Mouse (Mus musculus) heart, adult 11 months (tissue): ENCODE data around the gene Prmt1.
A peak's percentile ranks its signal among the peaks of the same experiment; 100 is the strongest.

Experiments used
- DNase-seq: peaks from one replicate; pipeline ENCODE4 v3.0.0; 2022

The Prmt1 gene

GRCm38 (mm10) chr7:44986192-44986878, at the start of gene Prmt1:
Gene Prmt1, minus strand, starts transcription at chr7:44986568.
- DNase-seq: peak; percentile 100

- no peak for DNase-seq
Observed at GRCm38 (mm10) chr7:45035631-45036030, 49.3 kb upstream of the Prmt1 start.

- peak; percentile 85 for DNase-seq
Observed at GRCm38 (mm10) chr7:45033722-45034359, 47.5 kb upstream of the Prmt1 start.

- DNase-seq: peak; percentile 93
Observed at GRCm38 (mm10) chr7:45030857-45031256, 44.5 kb upstream of the Prmt1 start.

- DNase-seq: peak; percentile 83
Observed at GRCm38 (mm10) chr7:45029995-45030394, 43.6 kb upstream of the Prmt1 start.

- peak; percentile 90 for DNase-seq
Observed at GRCm38 (mm10) chr7:45028351-45028750, 42.0 kb upstream of the Prmt1 start.

- DNase-seq: peak; percentile 90
Observed at GRCm38 (mm10) chr7:45027761-45028160, 41.4 kb upstream of the Prmt1 start.

- DNase-seq: peak; percentile 86
Observed at GRCm38 (mm10) chr7:45026256-45026655, 39.9 kb upstream of the Prmt1 start.

- DNase-seq: peak; percentile 93
Observed at GRCm38 (mm10) chr7:45025601-45026220, 39.3 kb upstream of the Prmt1 start.

GRCm38 (mm10) chr7:45024281-45025248, 38.2 kb upstream of the Prmt1 start:
- peak; percentile 88 for DNase-seq

GRCm38 (mm10) chr7:45023711-45024110, 37.3 kb upstream of the Prmt1 start:
- DNase-seq: peak; percentile 86

- peak; percentile 94 for DNase-seq
Observed at GRCm38 (mm10) chr7:45020225-45020624, 33.9 kb upstream of the Prmt1 start.

GRCm38 (mm10) chr7:45019031-45019571, 32.7 kb upstream of the Prmt1 start:
- peak; percentile 99 for DNase-seq

- peak; percentile 100 for DNase-seq
Observed at GRCm38 (mm10) chr7:45017242-45018061, 31.1 kb upstream of the Prmt1 start, which contains the start of gene Rras. Gene Rras, plus strand, starts transcription at chr7:45017961.

GRCm38 (mm10) chr7:45016761-45017160, 30.4 kb upstream of the Prmt1 start:
- DNase-seq: no peak

GRCm38 (mm10) chr7:45015957-45016612, 29.7 kb upstream of the Prmt1 start, which contains the start of gene Scaf1:
Gene Scaf1, minus strand, starts transcription at chr7:45016363.
- peak; percentile 100 for DNase-seq

- DNase-seq: no peak
Observed at GRCm38 (mm10) chr7:45015344-45015956, 29.1 kb upstream of the Prmt1 start.

- peak; percentile 92 for DNase-seq
Observed at GRCm38 (mm10) chr7:45014096-45014451, 27.7 kb upstream of the Prmt1 start.

GRCm38 (mm10) chr7:45013366-45014095, 27.2 kb upstream of the Prmt1 start:
- peak; percentile 90 for DNase-seq

GRCm38 (mm10) chr7:45012824-45013223, 26.5 kb upstream of the Prmt1 start:
- peak; percentile 93 for DNase-seq
